8 mouse cellular contexts compared by ENCODE assay signal in the genomic region with DNA sequence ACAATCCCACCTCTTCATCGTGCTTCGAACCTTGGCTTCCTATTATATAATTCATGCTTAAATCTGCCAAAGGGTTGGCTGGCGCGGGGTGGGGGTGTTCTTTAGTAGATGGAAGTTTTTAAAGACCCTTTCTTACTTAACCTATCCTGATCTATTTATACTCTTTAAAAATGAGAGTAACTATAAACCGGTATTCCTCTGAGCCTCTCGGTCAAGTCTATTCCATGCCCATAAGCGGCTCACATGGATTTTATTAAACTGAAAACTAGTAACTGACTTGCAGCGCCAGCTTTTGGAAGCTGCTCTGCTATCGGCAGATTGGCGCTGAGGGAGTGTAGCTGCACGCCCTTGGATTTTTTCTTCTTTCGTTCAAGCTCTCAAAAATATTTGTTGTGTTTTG. TPM values are rescaled to one million over a fixed set of nuclear protein-coding genes. Genes with fewer than 3 reads are reported as not detected.
DNase-seq lines count a peak whose midpoint lies in the region; ATAC-seq and TF ChIP-seq lines count a peak whose summit lies in the region.

No protein-coding gene starts in this region.

- DNase-seq in liver, adult 2 months (ENCODE audit: extremely low read depth, low read depth, low spot score) = peak; percentile 71
- DNase-seq in liver = no peak
- no peak for DNase-seq in hindbrain, embryonic 10.5 days (ENCODE audit: low spot score)
- DNase-seq in layer of hippocampus, adult 9-11 months = peak; percentile 5
- no peak for DNase-seq in thymus, adult 18-20 months
- no peak for DNase-seq in spleen, postnatal 10 days (ENCODE audit: low spot score in 2 of 2)

- H3K4me3 ChIP-seq in liver, adult 2 months (ENCODE audit: insufficient read depth, low read depth, low read length) = peak overlapping the region; percentile 21
- peak overlapping the region; percentile 71 for H3K4me3 ChIP-seq in embryonic facial prominence, embryonic 15.5 days (replicated peaks)
- H3K4me3 ChIP-seq in hindbrain, embryonic 10.5 days = peak overlapping the region; percentile 86
- no peak overlapping the region for H3K4me3 ChIP-seq in neural tube, embryonic 12.5 days

- no peak for TF ChIP-seq CTCF in liver, adult 2 months (IDR thresholded peaks at IDR 0.05; ENCODE audit: low read depth, low read length)

- H3K4me2 ChIP-seq in embryonic facial prominence, embryonic 15.5 days (replicated peaks) = peak overlapping the region; percentile 89
- H3K4me2 ChIP-seq in neural tube, embryonic 12.5 days (replicated peaks) = peak overlapping the region; percentile 100

- WGBS in liver, adult 2 months = 9% methylated on average over 12 of the region's 12 CpGs
- WGBS in embryonic facial prominence, embryonic 15.5 days = 4% methylated on average over 12 of the region's 12 CpGs
- WGBS in hindbrain, embryonic 10.5 days = 8% methylated on average over 12 of the region's 12 CpGs
- 14% methylated on average over 12 of the region's 12 CpGs for WGBS in neural tube, embryonic 12.5 days

- ATAC-seq in embryonic facial prominence, embryonic 15.5 days (ENCODE audit: insufficient number of reproducible peaks, low FRiP score, low TSS enrichment, low read depth) = peak; percentile 41; the same call in 1 of the 2 replicates
- no peak for ATAC-seq in neural tube, embryonic 12.5 days (ENCODE audit: low FRiP score, low read depth)

- H3K27ac ChIP-seq in liver, adult 2 months (replicated peaks; ENCODE audit: insufficient read depth, low read depth, low read length) = peak overlapping the region; percentile 63; the same call in 1 of the 2 replicates
- peak overlapping the region; percentile 98 for H3K27ac ChIP-seq in embryonic facial prominence, embryonic 15.5 days (replicated peaks)
- no peak overlapping the region for H3K27ac ChIP-seq in hindbrain, embryonic 10.5 days
- no peak overlapping the region for H3K27ac ChIP-seq in neural tube, embryonic 12.5 days

- peaks cover 3% of the 10 kb centered on the region; the same call in 1 of the 2 replicates for H3K4me1 ChIP-seq in liver, adult 2 months (ENCODE audit: control insufficient read depth, insufficient read depth, low read length)
- H3K4me1 ChIP-seq in embryonic facial prominence, embryonic 15.5 days = no peaks in the 10 kb centered on the region
- H3K4me1 ChIP-seq in hindbrain, embryonic 10.5 days (replicated peaks) = peaks cover 8% of the 10 kb centered on the region; the same call in 1 of the 2 replicates
- 0 out of 2 replicates have a peak, but pooled peaks cover 4% of the 10 kb centered on the region for H3K4me1 ChIP-seq in neural tube, embryonic 12.5 days

- no peak overlapping the region for H3K9ac ChIP-seq in liver, adult 2 months (ENCODE audit: low read depth, low read length)
- no peak overlapping the region; the same call in 1 of the 2 replicates for H3K9ac ChIP-seq in embryonic facial prominence, embryonic 15.5 days
- no peak overlapping the region for H3K9ac ChIP-seq in neural tube, embryonic 12.5 days

- no peak for TF ChIP-seq POLR2A in liver, adult 2 months (IDR thresholded peaks at IDR 0.05; ENCODE audit: extremely low read depth, insufficient read depth, low read length)

- no peaks in the 10 kb centered on the region for H3K9me3 ChIP-seq in embryonic facial prominence, embryonic 15.5 days (replicated peaks)
- no peaks in the 10 kb centered on the region for H3K9me3 ChIP-seq in hindbrain, embryonic 10.5 days
- no peaks in the 10 kb centered on the region for H3K9me3 ChIP-seq in neural tube, embryonic 12.5 days

- no peaks in the 10 kb centered on the region for H3K36me3 ChIP-seq in liver, adult 2 months (ENCODE audit: control insufficient read depth, insufficient read depth, low read length)
- H3K36me3 ChIP-seq in embryonic facial prominence, embryonic 15.5 days = no peaks in the 10 kb centered on the region
- H3K36me3 ChIP-seq in hindbrain, embryonic 10.5 days = no peaks in the 10 kb centered on the region
- H3K36me3 ChIP-seq in neural tube, embryonic 12.5 days = no peaks in the 10 kb centered on the region

- H3K79me2 ChIP-seq in liver, adult 2 months (ENCODE audit: control insufficient read depth, insufficient read depth, low read length) = no peaks in the 10 kb centered on the region

- no peaks in the 10 kb centered on the region for H3K27me3 ChIP-seq in liver, adult 2 months (ENCODE audit: control insufficient read depth, insufficient read depth, low read length)
- H3K27me3 ChIP-seq in embryonic facial prominence, embryonic 15.5 days = no peaks in the 10 kb centered on the region
- H3K27me3 ChIP-seq in hindbrain, embryonic 10.5 days (ENCODE audit: insufficient read depth, poor library complexity, severe bottlenecking) = peaks cover 21% of the 10 kb centered on the region
- peaks cover 15% of the 10 kb centered on the region; the same call in 1 of the 2 replicates for H3K27me3 ChIP-seq in neural tube, embryonic 12.5 days (replicated peaks)

RNA-seq across cellular contexts. Expression of gene Mme, which starts 55.1 kb away (rescaled TPM):
- 14.6 and 29.5 TPM in 2 replicates for total RNA-seq in liver, adult 2 months (2014; rRNA removed)
- polyA plus RNA-seq in liver, adult 2 months (2012; rRNA removed) = 2.6 and 3.4 TPM in 2 replicates
- 42.0 and 48.7 TPM in 2 replicates for polyA plus RNA-seq in embryonic facial prominence, embryonic 15.5 days (2015; fragmentation: Nextera tagmentation; extraction: Ambion mirVana)
- 13.5 and 14.3 TPM in 2 replicates for polyA plus RNA-seq in hindbrain, embryonic 10.5 days (2016; fragmentation: Nextera tagmentation; extraction: Ambion mirVana)
- 4.4 and 4.8 TPM in 2 replicates for polyA plus RNA-seq in neural tube, embryonic 12.5 days (2016; fragmentation: Nextera tagmentation; extraction: Ambion mirVana)

Comparison
In these comparisons a context has a peak if more than half of its experiments do, and no peak if none do; other contexts are left out.
1. DNase-seq: peak in liver, adult 2 months (single experiment) and layer of hippocampus, adult 9-11 months (single experiment); none in liver (single experiment), hindbrain, embryonic 10.5 days (single experiment), thymus, adult 18-20 months (0 of 2) and spleen, postnatal 10 days (0 of 2).
2. H3K27ac ChIP-seq: peak in liver, adult 2 months (single experiment) and embryonic facial prominence, embryonic 15.5 days (single experiment); none in hindbrain, embryonic 10.5 days (single experiment) and neural tube, embryonic 12.5 days (single experiment).